Mouse (Mus musculus) sigmoid colon, adult 10 weeks (tissue): ENCODE data around the gene Snx21. TPM values are rescaled to one million over a fixed set of nuclear protein-coding genes. Genes with fewer than 3 reads are reported as not detected.

Experiments used
- polyA plus RNA-seq: library from polyadenylated mRNA; stranded (reverse); fragments of 350-450 nt; fragmentation: Illumina TruSeq; extraction: RNeasy Lipid Tissue Mini Kit (QIAGEN cat#74804); gene quantifications from one replicate; pipeline ENCODE4 v1.2.3, GENCODE M21; 2014; ENCODE audit warnings: low read depth, low replicate concordance

The Snx21 gene
- polyA plus RNA-seq: 3.5 TPM

DNA sequence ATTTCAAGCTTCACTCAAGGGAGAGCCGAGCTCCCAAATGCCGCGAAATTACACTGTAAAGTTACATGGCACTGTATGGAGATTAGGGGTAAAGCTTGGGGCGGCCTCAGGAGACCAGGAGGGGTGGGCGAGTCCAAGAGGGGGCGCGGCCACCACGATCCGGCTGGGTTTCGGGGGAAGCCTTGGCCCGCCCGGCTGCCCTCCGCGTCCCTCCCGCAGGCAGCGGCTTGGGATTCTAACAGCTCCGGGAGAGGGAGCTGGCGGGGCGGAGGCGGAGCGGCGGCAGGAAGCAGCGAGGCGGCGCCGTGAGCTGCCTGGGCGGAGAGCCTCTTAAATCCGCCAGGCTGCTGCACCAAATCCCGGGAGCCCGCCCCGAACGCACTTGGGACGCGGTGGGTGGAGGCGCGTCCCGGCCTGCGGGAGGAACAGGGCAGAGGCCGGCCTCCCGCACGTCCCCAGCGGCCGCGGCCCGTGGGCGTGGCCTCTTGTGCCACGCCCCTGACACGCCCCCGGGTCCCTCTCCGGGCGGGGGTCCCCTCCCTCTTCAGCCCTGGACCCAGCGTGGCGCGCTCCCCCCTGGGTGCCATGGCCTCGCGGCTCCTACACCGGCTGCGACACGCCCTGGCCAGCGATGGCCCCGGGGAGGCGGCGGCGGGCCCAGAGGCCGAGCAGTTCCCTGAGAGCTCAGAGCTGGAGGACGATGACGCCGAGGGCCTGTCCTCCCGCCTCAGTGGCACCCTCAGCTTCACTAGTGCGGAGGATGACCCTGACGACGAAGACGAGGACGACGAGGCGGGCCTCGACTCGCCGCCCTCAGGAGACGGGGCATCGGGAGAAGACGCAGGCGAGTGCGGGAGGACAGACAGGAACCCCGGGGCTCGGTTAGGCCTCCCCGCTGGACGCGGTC is at the start of gene Snx21:
Snx21 (plus strand) TSS at position 343 of the 907 bp plus-strand sequence.

GRCm38 (mm10) chr2:164745843-164746479 is 39.7 kb upstream of the Snx21 start, which contains the start of the genes Wfdc3 and Dnttip1:
Gene Wfdc3 (minus strand): TSS chr2:164745931.
Gene Dnttip1 (plus strand): TSS chr2:164745983.

GRCm38 (mm10) chr2:164769258-164770037 is 16.2 kb upstream of the Snx21 start, which contains the start of gene Ube2c:
Gene Ube2c (plus strand): TSS chr2:164769898.

DNA sequence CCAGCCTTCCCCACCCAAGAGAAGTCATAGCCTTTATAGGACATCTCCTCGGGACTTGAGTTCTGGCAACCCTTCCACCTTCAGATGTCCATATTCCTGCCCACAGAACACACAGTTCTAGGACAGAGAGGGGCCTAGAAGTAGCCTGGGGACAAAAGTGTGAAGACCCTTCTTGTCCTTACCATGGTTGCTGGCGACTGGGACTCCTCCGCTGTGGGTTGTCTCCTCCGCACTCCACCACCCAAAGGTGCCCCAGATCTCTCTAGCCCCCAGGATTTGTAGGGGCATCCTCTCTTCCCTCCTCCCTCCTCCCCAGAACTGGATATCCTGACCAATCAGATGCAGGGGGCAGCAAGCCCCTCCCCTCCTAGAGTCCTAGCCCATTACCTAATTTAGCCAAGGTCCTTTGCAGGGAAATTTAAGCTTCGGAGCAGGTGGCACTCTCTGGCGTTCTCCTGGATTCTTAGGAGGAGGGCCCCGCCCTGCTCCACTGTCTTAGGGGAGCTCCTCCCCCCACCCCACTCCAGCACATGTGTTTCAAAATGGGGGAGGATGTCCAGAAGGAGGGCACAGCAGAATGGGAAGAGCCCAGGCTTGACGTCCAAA is 6.0 kb upstream of the Snx21 start, which contains the start of gene Tnnc2:
Tnnc2 (minus strand) TSS at position 487 of the 606 bp plus-strand sequence.

DNA sequence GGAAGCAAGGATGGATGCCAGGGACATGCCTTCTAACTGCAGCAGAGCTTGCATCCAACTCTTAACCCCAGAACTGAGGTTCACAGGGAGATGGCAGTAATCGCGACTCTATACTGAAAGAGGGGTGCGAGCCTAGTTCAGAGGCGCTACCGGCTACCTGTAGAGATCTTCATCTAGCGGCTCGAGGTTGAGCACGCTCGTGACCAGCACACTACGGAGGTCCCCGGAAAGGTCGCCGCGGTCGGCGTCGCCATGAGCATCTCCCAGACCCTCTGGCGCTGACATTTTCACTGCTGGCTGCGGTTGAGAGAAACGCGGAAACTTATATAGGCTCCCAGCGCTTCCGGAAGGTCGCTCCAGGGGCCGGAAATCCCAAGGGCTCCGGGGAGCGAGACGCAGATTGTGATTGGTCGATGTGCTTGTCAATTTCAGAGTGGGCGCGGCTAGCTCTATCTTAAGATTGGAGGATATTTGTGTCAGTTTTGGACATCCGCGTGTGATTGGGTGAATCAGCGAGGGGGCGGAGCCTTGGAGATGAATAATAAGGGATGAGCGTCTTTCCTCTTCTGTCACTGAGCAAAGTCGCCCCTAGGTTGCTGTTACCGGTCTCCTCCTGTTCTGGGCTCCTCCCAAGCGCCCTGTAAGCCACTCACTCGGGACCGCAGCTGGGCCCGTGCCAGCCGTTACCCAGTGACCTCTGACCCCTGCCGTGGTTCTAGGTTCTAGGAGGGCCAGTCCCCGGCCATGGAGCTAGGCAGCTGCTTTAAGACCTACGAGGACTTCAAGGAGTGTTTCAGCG is 19.1 kb downstream of the Snx21 start, which contains the start of the genes Acot8 and Zswim3:
Acot8 (minus strand) TSS at position 350 of the 799 bp plus-strand sequence.
Zswim3 (plus strand) TSS at position 566 of the 799 bp plus-strand sequence.

GRCm38 (mm10) chr2:164822636-164823165 is 37.1 kb downstream of the Snx21 start, which contains the start of gene Zswim1:
Gene Zswim1 (plus strand): TSS chr2:164822686.

DNA sequence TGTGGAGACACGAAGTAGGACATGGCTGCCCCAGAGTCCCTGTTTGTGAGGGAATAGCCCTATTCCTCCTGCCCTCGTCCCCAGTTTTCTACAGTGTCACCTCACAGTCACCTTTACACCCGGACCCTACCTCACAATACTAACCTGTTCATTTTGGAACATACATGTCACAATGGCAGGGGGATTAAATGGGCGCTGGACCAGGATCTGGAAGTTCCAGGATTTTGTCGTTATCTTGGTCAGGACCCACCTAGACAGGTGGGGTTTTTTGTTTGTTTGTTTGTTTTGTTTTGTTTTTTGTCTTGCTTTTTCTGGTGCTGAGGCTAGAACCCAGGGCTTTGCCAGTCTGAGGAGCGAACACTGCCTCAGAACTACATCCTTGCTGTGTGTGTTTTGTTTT is 42.8 kb downstream of the Snx21 start, which contains the start of gene Spata25:
Spata25 (minus strand) TSS at position 101 of the 400 bp plus-strand sequence.

GRCm38 (mm10) chr2:164832748-164833301 is 47.2 kb downstream of the Snx21 start, which contains the start of gene Ctsa:
Gene Ctsa (plus strand): TSS chr2:164832873.

GRCm38 (mm10) chr2:164833314-164833959 is 47.8 kb downstream of the Snx21 start, which contains the start of gene Neurl2:
Gene Neurl2 (minus strand): TSS chr2:164833456.

Other genes with a start within 250 kb of the Snx21 start
- 30.2 TPM for gene Wfdc2, start 223.4 kb upstream of the Snx21 start, polyA plus RNA-seq
- gene Spint3, start 212.4 kb upstream of the Snx21 start, polyA plus RNA-seq: not detected
- not detected for gene Wfdc6a, start 200.4 kb upstream of the Snx21 start, polyA plus RNA-seq
- gene Eppin, start 192.2 kb upstream of the Snx21 start, polyA plus RNA-seq: not detected
- not detected for gene Wfdc6b, start 172.3 kb upstream of the Snx21 start, polyA plus RNA-seq
- 0.50 TPM for gene Wfdc8, start 172.2 kb upstream of the Snx21 start, polyA plus RNA-seq
- not detected for gene Wfdc16, start 147.0 kb upstream of the Snx21 start, polyA plus RNA-seq
- gene Wfdc10, start 129.8 kb upstream of the Snx21 start, polyA plus RNA-seq: not detected
- gene Wfdc9, start 129.2 kb upstream of the Snx21 start, polyA plus RNA-seq: not detected
- gene Wfdc11, start 111.7 kb upstream of the Snx21 start, polyA plus RNA-seq: not detected
- 0.57 TPM for gene Wfdc13, start 100.7 kb upstream of the Snx21 start, polyA plus RNA-seq
- not detected for gene Spint4, start 87.3 kb upstream of the Snx21 start, polyA plus RNA-seq
- not detected for gene Spint5, start 70.5 kb upstream of the Snx21 start, polyA plus RNA-seq
- 0.82 TPM for gene Wfdc3, start 39.9 kb upstream of the Snx21 start, polyA plus RNA-seq
- gene Dnttip1, start 39.8 kb upstream of the Snx21 start, polyA plus RNA-seq: 3.6 TPM
- 7.9 TPM for gene Ube2c, start 15.9 kb upstream of the Snx21 start, polyA plus RNA-seq
- not detected for gene Tnnc2, start 5.9 kb upstream of the Snx21 start, polyA plus RNA-seq
- gene Acot8, start 19.1 kb downstream of the Snx21 start, polyA plus RNA-seq: 4.1 TPM
- 2.7 TPM for gene Zswim3, start 19.3 kb downstream of the Snx21 start, polyA plus RNA-seq
- 1.4 TPM for gene Zswim1, start 36.9 kb downstream of the Snx21 start, polyA plus RNA-seq
- gene Spata25, start 42.7 kb downstream of the Snx21 start, polyA plus RNA-seq: not detected
- gene Ctsa, start 47.0 kb downstream of the Snx21 start, polyA plus RNA-seq: 43.1 TPM
- gene Neurl2, start 47.6 kb downstream of the Snx21 start, polyA plus RNA-seq: not detected
- 1.9 TPM for gene Pltp, start 71.9 kb downstream of the Snx21 start, polyA plus RNA-seq
- gene Pcif1, start 93.5 kb downstream of the Snx21 start, polyA plus RNA-seq: 3.1 TPM
- gene Zfp335, start 125.9 kb downstream of the Snx21 start, polyA plus RNA-seq: 0.19 TPM
- gene Mmp9, start 155.0 kb downstream of the Snx21 start, polyA plus RNA-seq: 1.8 TPM
- gene Slc12a5, start 175.0 kb downstream of the Snx21 start, polyA plus RNA-seq: 0.38 TPM
- 13.0 TPM for gene Ncoa5, start 249.0 kb downstream of the Snx21 start, polyA plus RNA-seq